Mouse (Mus musculus) bone marrow, adult 2 months (tissue): ENCODE data around the gene Ciart.

Experiments used
- CTCF ChIP-seq: fragments of 200-500 bp; IDR thresholded peaks from 2 replicates; pipeline ENCODE4 v1.5.1; 2011; ENCODE audit warnings: low read length, control low read depth; ENCODE audit not compliant: control insufficient read depth, insufficient read depth
- POLR2A ChIP-seq: fragments of 200-500 bp; IDR thresholded peaks from 2 replicates; pipeline ENCODE4 v1.6.1; 2011; ENCODE audit warnings: low read depth, mild to moderate bottlenecking, control low read depth, low read length, borderline replicate concordance; ENCODE audit not compliant: control insufficient read depth

DNA sequence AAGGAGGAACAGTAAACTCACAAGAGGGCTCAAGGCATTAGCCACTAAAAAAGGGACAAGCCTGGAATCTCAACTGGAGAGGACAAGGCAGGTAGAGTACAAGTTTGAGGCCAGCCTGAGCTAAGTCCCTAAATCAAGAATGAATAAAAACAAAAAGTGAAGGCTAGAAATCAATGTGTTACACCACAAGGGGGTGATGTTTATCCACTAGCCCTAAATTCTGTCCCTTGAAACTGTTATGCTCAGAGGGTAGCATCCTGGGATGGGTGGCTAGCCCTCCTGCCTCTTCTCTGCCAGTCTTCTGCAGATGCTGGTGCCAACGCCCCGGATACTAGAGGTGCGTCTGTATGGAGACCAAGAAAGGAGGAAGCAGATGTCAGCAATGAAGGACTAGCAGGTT is 21.7 kb downstream of the Ciart start:
- TF ChIP-seq CTCF (no peak), POLR2A (no peak)
